Mouse (Mus musculus) embryonic facial prominence, embryonic 10.5 days (tissue): Measurements from ENCODE around the gene Acaca. TPM values are rescaled to one million over a fixed set of nuclear protein-coding genes. Genes with fewer than 3 reads are reported as not detected.
"Not testable (repeated sequence)": the region's sequence is repeated elsewhere in the genome, so short reads cannot be mapped to it uniquely, and the experiment has no call there.

Source experiments
- DNase-seq: peaks from one replicate; pipeline ENCODE4 v3.0.0-alpha.2; 2017; ENCODE audit warnings: low spot score
- H3K27ac ChIP-seq: fragments of 300-500 bp; sonication (generic); replicated peaks from 2 replicates; pipeline ENCODE4 v1.5.1; 2016; ENCODE audit warnings: mild to moderate bottlenecking
- H3K27me3 ChIP-seq: fragments of 300-500 bp; sonication (generic); replicated peaks from 2 replicates; pipeline ENCODE4 v1.6.1; 2016; ENCODE audit warnings: low read depth, mild to moderate bottlenecking; ENCODE audit not compliant: poor library complexity, severe bottlenecking
- H3K36me3 ChIP-seq: fragments of 300-500 bp; sonication (generic); replicated peaks from 2 replicates; pipeline ENCODE4 v1.6.1; 2016; ENCODE audit warnings: mild to moderate bottlenecking, moderate library complexity
- H3K4me1 ChIP-seq: fragments of 300-500 bp; sonication (generic); 2 replicates; pipeline ENCODE4 v1.6.1; 2016
- H3K4me3 ChIP-seq: fragments of 300-500 bp; sonication (generic); 2 replicates; pipeline ENCODE4 v1.5.1; 2016; ENCODE audit warnings: mild to moderate bottlenecking, moderate library complexity
- H3K9me3 ChIP-seq: fragments of 300-500 bp; sonication (generic); 2 replicates; pipeline ENCODE4 v1.6.1; 2016; ENCODE audit warnings: mild to moderate bottlenecking
- WGBS: fragments of 180-500 bp; shearing (Covaris S2); methylation state at CpG from one replicate; pipeline ENCODE4 v1.1.7; 2016; 5-methylcytosine and 5-hydroxymethylcytosine counted together
- polyA plus RNA-seq: library from polyadenylated mRNA; unstranded; fragments of >200 nt; fragmentation: Nextera tagmentation; extraction: Ambion mirVana; gene quantifications from 2 replicates; pipeline ENCODE4 v1.2.1, GENCODE M21; 2016

The Acaca gene
- polyA plus RNA-seq, 1 experiment from 2014 or later: 21.7 TPM

DNA sequence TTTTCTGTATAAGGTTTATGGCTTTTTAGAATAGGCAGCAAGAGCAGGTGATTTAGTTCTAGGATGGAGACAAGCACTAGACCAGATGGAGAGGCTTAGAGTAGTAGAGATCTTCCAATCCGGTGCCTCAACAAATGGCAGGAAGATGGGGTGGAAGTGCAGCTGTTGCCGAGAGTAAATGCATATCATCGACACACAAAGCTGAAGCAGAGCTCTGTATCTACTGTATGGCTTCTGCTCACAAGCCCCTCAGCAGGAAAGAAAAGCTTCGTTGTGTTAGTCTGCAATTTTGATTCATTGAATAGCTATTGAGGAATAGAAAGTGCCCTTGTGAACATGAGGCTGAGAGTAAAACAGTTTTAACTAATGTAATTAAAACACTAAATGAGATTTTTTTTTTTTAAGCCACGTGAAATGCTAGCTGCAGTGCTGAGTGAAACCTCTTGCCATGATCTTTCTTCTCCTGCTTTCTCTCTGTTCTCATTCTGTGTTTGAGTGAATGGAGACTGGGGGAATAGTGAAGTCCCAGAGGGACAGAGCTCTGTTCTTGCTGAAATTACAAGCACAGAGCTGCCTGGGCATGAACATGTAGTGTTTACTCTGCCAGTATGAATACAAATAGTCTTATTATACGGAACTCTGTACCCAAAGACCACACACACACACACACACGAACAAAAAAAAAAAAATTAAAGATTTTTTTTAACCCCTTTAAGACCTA is 194.7 kb downstream of the Acaca start:
- Histone ChIP-seq H3K4me3 (no peak overlapping the region), H3K36me3 (peaks cover 63% of the 10 kb centered on the region), H3K27ac (no peak overlapping the region), H3K4me1 (no peaks in the 10 kb centered on the region), H3K9me3 (no peaks in the 10 kb centered on the region), H3K27me3 (no peaks in the 10 kb centered on the region)
- 78% methylated on average over 7 of the region's 7 CpGs for WGBS
- DNase-seq: no peak

DNA sequence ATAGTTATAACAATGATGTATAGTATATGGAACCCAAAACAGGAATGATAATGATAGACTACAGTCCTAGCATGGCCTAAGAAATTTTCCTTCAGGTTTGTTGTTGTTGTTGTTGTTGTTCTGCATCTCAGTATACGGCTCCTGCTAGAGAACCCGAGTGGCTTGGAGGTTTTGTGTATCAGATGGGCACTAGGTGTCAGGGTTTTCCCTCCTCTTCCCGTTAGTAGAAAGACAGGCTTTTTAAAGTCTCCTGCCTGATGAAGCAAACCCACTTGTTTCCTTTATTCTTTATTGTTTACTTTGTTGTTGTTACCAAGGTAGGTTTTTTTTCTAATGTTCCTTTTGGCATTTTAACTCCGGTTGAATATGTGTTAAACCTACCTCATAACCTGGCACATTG is 197.6 kb downstream of the Acaca start:
- no peak overlapping the region for H3K4me3 ChIP-seq
- no peaks in the 10 kb centered on the region for H3K27me3 ChIP-seq
- no peak for DNase-seq
- no peaks in the 10 kb centered on the region for H3K4me1 ChIP-seq
- peaks cover 50% of the 10 kb centered on the region for H3K36me3 ChIP-seq
- no peak overlapping the region for H3K27ac ChIP-seq
- H3K9me3 ChIP-seq: no peaks in the 10 kb centered on the region
- WGBS: 86% methylated on average over 4 of the region's 4 CpGs

DNA sequence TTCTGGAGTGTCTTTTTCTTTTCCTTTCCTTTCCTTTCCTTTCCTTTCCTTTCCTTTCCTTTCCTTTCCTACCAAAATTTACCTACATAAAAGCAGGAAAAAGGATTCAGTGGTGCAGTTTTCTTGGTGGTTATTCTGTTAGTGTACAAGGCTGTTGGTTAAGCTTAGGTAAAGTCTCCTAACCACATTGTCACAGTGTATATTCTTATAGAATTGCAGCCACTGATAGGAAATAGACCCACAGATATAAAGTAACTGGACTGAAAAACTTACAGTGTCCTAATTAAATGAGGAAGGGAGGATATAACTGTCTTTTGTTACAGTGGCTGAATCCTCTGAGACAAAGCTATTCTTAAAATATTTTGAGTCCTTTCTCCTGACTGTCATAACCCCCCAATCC is 202.9 kb downstream of the Acaca start:
- no peaks in the 10 kb centered on the region for H3K4me1 ChIP-seq
- no peak for DNase-seq
- H3K27ac ChIP-seq: no peak overlapping the region
- no peak overlapping the region for H3K4me3 ChIP-seq
- peaks cover 15% of the 10 kb centered on the region; the same call in 1 of the 2 replicates for H3K36me3 ChIP-seq
- no peaks in the 10 kb centered on the region for H3K9me3 ChIP-seq
- no peaks in the 10 kb centered on the region for H3K27me3 ChIP-seq

DNA sequence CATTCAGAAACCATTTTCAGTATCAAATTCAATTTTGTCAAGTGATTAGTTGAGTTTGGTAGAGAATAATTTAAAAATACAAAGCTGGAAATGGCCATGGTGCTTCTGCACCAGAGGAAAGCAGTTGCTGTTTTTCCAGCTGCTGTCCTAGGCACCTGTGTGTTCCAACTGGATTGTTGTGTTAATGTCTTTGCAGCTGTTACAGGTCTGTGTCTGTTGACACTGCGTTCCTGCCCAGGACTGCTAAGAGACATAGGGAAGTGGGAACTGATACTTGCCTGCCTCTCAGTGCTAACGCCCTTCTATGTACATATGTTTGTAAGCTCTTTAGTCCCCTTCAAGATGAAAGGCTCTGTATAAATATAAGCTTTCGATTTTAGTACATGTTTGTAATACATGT is 203.4 kb downstream of the Acaca start:
- Histone ChIP-seq H3K9me3 (no peaks in the 10 kb centered on the region), H3K36me3 (peaks cover 16% of the 10 kb centered on the region), H3K27me3 (no peaks in the 10 kb centered on the region), H3K4me3 (no peak overlapping the region), H3K27ac (no peak overlapping the region), H3K4me1 (no peaks in the 10 kb centered on the region)
- DNase-seq: no peak
- 90% methylated on average over 3 of the region's 3 CpGs for WGBS

DNA sequence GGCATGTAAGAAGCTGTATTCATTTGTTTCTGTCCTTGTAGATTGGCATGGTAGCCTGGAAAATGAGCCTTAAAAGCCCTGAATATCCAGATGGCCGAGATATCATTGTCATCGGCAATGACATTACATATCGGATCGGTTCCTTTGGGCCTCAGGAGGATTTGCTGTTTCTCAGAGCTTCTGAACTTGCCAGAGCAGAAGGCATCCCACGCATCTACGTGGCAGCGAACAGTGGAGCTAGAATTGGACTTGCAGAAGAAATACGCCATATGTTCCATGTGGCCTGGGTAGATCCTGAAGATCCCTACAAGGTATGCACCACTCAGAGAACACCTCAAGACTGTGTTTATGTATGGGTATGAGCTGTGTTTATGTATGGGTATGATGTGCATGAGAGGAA is 208.8 kb downstream of the Acaca start:
- peaks cover 25% of the 10 kb centered on the region for H3K36me3 ChIP-seq
- not testable (repeated sequence) for H3K4me3 ChIP-seq, DNase-seq, H3K9me3 ChIP-seq, H3K4me1 ChIP-seq, H3K27ac ChIP-seq, H3K27me3 ChIP-seq
- WGBS: 97% methylated on average over 8 of the region's 8 CpGs

DNA sequence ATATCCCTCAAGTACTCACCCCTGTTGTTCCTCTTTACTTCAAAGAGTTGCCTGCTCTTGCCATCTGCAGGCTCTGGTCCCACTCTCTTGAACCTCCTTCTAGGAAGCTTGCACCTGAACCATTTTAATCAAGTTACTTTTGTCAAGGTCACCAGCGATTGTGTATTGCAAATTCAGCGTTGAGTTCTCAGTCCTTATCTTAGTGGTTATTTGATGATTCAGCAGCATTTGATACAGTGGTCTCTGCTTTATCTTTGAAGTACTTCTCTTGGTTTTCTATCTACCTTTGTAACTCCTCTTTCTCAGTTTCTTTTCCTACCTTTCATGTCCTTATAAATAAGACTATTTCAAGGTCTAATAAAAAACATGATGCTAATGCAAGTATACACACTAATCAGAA is 211.2 kb downstream of the Acaca start:
- WGBS: 92% methylated on average over 2 of the region's 2 CpGs
- Histone ChIP-seq H3K27me3 (no peaks in the 10 kb centered on the region), H3K4me1 (0 out of 2 replicates have a peak, but pooled peaks cover 2% of the 10 kb centered on the region), H3K27ac (no peak overlapping the region), H3K36me3 (peaks cover 26% of the 10 kb centered on the region), H3K4me3 (no peak overlapping the region), H3K9me3 (no peaks in the 10 kb centered on the region)
- DNase-seq: no peak

DNA sequence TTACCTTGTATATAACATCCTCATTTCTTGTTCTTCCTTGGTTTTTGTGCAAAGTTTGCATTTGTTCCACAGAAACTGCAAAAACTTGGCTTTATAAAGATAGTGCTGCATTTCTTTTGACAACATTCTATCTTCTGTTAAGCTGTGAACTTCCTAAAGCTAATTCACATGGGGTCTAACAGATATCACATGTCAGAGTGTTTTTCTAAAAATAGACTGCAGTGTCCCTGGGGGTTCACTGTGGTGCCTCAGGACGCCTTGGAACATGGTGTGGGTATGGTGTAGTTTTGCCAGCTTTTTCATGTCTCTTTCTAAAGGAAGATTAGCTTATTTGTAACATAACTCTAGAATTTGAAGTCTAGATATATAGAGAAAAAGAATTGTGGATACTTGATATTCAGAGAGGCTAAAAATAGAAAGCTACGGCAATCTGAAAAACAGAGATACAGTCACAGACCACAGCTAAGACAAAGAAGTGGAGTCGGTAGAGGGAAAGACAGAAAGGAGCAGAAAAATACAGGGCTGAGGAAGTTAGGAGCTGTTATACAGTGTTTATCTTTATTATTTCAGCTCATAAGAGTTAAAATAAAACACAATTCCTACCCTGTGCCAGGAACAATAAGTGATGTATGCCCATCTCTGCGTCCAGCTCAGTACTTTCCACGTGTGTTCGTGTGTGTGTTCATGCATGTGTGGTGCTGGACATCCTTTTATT is 215.2 kb downstream of the Acaca start:
- Histone ChIP-seq H3K9me3 (no peaks in the 10 kb centered on the region), H3K4me1 (0 out of 2 replicates have a peak, but pooled peaks cover 2% of the 10 kb centered on the region), H3K4me3 (no peak overlapping the region), H3K27ac (no peak overlapping the region), H3K27me3 (no peaks in the 10 kb centered on the region), H3K36me3 (peaks cover 15% of the 10 kb centered on the region)
- no peak for DNase-seq
- whole genome bisulfite sequencing: 79% methylated on average over 6 of the region's 6 CpGs

DNA sequence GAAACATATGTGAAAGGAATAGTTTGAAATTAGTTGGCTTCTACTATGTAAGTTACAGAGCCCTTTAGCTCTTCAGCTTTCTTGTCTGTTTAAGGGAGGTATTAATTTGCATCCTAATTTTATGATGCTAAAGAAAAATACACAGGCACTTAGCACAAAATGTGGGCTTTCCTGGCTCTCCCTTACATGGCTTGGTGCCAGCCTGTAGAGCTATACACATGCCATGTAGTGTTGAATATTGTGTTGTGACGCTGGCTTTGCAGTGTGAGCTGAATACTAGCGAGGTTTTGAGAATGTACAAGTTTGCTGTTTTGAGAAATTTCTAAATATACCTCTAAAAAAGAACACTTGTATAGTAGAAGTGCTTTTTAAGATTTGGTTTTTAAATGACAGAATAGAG is 218.3 kb downstream of the Acaca start:
- DNase-seq: no peak
- H3K27me3 ChIP-seq: no peaks in the 10 kb centered on the region
- no peak overlapping the region for H3K27ac ChIP-seq
- H3K36me3 ChIP-seq: peaks cover 14% of the 10 kb centered on the region
- WGBS: 97% methylated on average over 2 of the region's 2 CpGs
- H3K4me1 ChIP-seq: 0 out of 2 replicates have a peak, but pooled peaks cover 2% of the 10 kb centered on the region
- H3K4me3 ChIP-seq: no peak overlapping the region
- H3K9me3 ChIP-seq: no peaks in the 10 kb centered on the region

DNA sequence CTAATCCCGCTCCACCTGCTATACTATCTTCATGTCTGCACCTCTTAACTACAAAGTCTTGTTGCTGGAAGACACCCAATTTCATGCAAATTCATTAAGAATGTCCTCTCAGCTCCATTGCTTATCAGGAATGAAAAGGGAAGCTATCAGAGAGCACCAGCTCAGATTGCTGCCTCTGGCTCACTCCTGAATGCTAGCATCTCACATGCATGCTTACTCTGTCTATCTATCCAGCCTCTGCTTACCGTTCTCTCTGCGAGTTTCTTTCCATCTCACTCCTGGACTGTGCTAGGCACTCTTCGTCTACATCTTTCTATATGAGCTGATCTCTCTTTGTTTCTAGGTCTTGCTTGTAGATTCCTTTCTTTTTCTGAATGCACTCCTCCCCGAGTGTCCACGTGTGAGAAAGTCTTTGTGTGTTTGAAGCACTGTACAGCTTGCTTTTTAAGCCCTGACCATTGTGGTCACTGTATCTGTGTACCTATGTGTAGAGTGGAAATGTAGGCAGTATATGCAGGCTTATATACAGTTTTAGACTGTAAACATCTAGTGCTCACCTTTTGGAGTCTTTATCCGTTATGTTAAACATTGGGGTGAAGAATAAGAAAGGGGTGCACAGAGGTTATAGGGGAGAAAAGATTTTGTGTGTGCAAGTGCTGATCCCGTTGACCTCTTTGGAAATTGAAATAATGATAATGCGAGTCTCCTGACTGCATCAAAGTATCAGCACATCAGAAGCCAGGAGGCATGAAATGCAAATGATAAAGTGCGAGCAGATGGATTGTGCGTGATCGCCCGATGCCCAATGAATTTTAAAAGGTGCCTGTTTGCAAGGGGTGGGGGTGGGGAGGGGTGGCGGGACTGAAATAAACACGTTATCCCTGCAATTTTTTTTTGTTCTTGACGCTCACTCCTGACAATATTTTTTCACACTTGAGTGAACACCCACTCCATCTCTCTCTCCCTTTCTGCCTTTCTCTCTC is 219.7 kb downstream of the Acaca start:
- Histone ChIP-seq H3K4me3 (no peak overlapping the region), H3K4me1 (0 out of 2 replicates have a peak, but pooled peaks cover 2% of the 10 kb centered on the region), H3K36me3 (peaks cover 14% of the 10 kb centered on the region), H3K27me3 (no peaks in the 10 kb centered on the region), H3K9me3 (no peaks in the 10 kb centered on the region), H3K27ac (no peak overlapping the region)
- no peak for DNase-seq
- 88% methylated on average over 16 of the region's 16 CpGs for WGBS

DNA sequence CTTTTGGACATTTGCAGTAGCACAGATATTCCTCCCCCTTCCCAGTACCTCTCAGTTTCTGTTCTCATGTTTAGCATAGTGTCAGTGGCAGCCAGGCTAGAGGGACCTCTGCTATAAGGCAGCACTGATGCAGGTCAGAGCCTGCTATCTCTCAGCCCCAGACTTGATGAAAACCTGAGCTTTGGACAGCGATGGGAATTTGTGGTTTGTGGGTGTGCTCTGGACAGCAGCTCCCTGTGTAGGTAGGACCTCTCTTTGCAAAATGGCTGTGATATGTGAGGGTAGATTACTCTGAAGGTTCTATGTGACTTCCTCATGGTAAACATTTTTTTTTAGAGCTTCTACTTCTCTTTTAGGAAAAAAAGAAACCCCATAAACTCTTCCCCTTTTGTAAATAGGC is 221.7 kb downstream of the Acaca start:
- 92% methylated on average over 1 of the region's 1 CpGs for WGBS
- Histone ChIP-seq H3K27me3 (no peaks in the 10 kb centered on the region), H3K9me3 (no peaks in the 10 kb centered on the region), H3K4me3 (no peak overlapping the region), H3K27ac (no peak overlapping the region), H3K4me1 (no peaks in the 10 kb centered on the region), H3K36me3 (peaks cover 8% of the 10 kb centered on the region)
- DNase-seq: no peak

DNA sequence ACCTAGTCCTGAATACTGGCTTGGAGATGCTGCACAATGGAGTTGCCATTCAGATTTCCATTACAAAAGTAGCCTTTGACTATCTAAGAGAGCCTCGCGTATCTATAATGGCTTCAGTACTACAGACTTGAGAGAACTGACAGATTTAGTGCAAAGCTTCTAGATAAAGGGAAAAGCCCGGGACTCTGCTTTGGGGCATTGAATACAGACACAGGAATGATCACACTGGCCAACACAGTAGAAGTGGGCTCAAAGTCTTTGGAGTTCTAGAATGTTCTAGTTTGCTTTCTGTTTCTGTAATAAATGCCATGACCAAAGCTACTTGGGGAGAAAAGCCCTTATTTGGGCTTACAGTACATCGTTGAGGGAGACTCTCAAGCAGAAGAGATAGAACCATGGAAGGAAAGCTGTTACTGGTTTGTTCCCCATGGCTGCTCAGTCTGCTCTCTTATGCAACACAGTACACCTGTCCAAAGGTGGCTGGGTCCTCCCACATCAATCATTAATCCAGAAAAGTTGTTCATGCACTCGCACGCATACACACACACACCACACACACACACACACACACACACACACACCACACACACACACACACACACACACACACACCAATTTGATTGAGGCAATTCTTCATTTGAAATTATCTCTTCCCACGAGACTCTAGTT is 223.7 kb downstream of the Acaca start:
- H3K4me1 ChIP-seq: no peaks in the 10 kb centered on the region
- H3K27ac ChIP-seq: no peak overlapping the region
- no peaks in the 10 kb centered on the region for H3K27me3 ChIP-seq
- WGBS: 88% methylated on average over 7 of the region's 7 CpGs
- no peak for DNase-seq
- H3K4me3 ChIP-seq: no peak overlapping the region
- H3K36me3 ChIP-seq: peaks cover 5% of the 10 kb centered on the region; the same call in 1 of the 2 replicates
- no peaks in the 10 kb centered on the region for H3K9me3 ChIP-seq

DNA sequence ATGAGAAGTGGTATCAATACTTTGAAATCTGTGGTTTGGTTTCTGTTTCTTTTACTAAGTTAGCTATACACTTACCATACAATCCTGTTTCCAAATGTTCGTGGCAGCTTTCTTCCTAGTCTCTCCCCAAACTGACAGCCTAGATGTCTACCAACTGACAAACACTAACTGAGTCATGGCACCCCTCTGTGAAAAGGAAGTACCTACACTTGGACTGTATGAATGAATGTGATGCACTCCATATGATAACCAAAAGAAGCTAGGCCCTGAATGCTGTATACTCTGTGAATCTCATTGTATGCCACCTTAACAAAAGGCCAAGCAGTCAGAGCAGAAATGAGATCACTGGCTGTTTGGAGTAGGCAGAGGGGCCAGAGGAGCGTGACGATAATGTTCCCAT is 227.8 kb downstream of the Acaca start:
- no peak for DNase-seq
- Histone ChIP-seq H3K4me3 (no peak overlapping the region), H3K36me3 (no peaks in the 10 kb centered on the region), H3K4me1 (peaks cover 4% of the 10 kb centered on the region; the same call in 1 of the 2 replicates), H3K9me3 (no peaks in the 10 kb centered on the region), H3K27me3 (no peaks in the 10 kb centered on the region), H3K27ac (no peak overlapping the region)
- WGBS: 88% methylated on average over 3 of the region's 3 CpGs
